ENCODE assay signal across 19 mouse cellular contexts in genomic region chr15:81739296-81739695, GRCm38 (mm10).
"Had no signal": no experiment of that assay in that cellular context is flagged by ENCODE, and none has a peak within 500 bp of the region (broad histone marks: within the 10 kb centered on the region; RNA-seq: fewer than 3 reads in every experiment).

No protein-coding gene starts in this region.

- H3K4me2 ChIP-seq: liver, embryonic 11.5 days; liver, embryonic 13.5 days; liver, embryonic 15.5 days; lung, embryonic 15.5 days; midbrain, embryonic 11.5 days; midbrain, embryonic 13.5 days; midbrain, embryonic 15.5 days; neural tube, embryonic 12.5 days; stomach, embryonic 15.5 days had no signal

- H3K9me3 ChIP-seq: liver, embryonic 13.5 days; liver, embryonic 15.5 days; lung, embryonic 15.5 days; megakaryocyte, embryonic 14.5 days; midbrain, embryonic 13.5 days; midbrain, embryonic 15.5 days; neural tube, embryonic 12.5 days; stomach, embryonic 15.5 days had no signal

- H3K27me3 ChIP-seq: lung, embryonic 15.5 days; megakaryocyte, embryonic 14.5 days; midbrain, embryonic 13.5 days; midbrain, embryonic 15.5 days; neural tube, embryonic 12.5 days; stomach, embryonic 15.5 days had no signal

- H3K36me3 ChIP-seq: liver, embryonic 13.5 days; liver, embryonic 15.5 days; lung, embryonic 15.5 days; midbrain, embryonic 13.5 days; midbrain, embryonic 15.5 days; neural tube, embryonic 12.5 days; stomach, embryonic 15.5 days had no signal

- ATAC-seq: liver, postnatal 0 days; midbrain, embryonic 13.5 days; midbrain, embryonic 15.5 days had no signal

- H3K9ac ChIP-seq: liver, embryonic 13.5 days; liver, embryonic 15.5 days; liver, postnatal 0 days; lung, embryonic 15.5 days; midbrain, embryonic 13.5 days; midbrain, embryonic 15.5 days; neural tube, embryonic 12.5 days; stomach, embryonic 15.5 days had no signal

- H3K4me1 ChIP-seq: stomach, embryonic 15.5 days had no signal

- DNase-seq: liver, embryonic 13.5 days; liver, postnatal 0 days; right cerebral cortex, adult 18-20 months; right cerebral cortex, postnatal 25 days; right cerebral cortex, postnatal 4 days; thymus, adult 2 months; thymus, postnatal 25 days; thymus, postnatal 4 days had no signal

- H3K27ac ChIP-seq: liver, embryonic 13.5 days; liver, embryonic 15.5 days; lung, embryonic 15.5 days; macrophage; midbrain, embryonic 13.5 days; midbrain, embryonic 15.5 days; neural tube, embryonic 12.5 days; stomach, embryonic 15.5 days; stomach, postnatal 0 days had no signal

- H3K4me3 ChIP-seq: liver, embryonic 13.5 days; liver, embryonic 15.5 days; lung, embryonic 15.5 days; megakaryocyte, embryonic 14.5 days; midbrain, embryonic 13.5 days; midbrain, embryonic 15.5 days; neural tube, embryonic 12.5 days; stomach, embryonic 15.5 days had no signal
